Mouse (Mus musculus) midbrain, postnatal 0 days (tissue): ENCODE data around the gene Olfr1291-ps1. TPM values are rescaled to one million over a fixed set of nuclear protein-coding genes. Genes with fewer than 3 reads are reported as not detected.

Experiments used
- ATAC-seq: fragments of 200-750 bp; cut with Nextera tagmentation; 2 replicates; pipeline ENCODE4 v1.8.0; 2017; ENCODE audit warnings: moderate number of reproducible peaks, mild to moderate bottlenecking, moderate TSS enrichment, moderate library complexity; ENCODE audit not compliant: low FRiP score
- DNase-seq: peaks from one replicate; pipeline ENCODE4 v3.0.0-alpha.2; 2015; ENCODE audit warnings: low spot score
- H3K27ac ChIP-seq: fragments of 300-500 bp; sonication (generic); 2 replicates; pipeline ENCODE4 v1.5.1; 2014; ENCODE audit warnings: low read depth, mild to moderate bottlenecking, low read length, mixed read lengths
- H3K27me3 ChIP-seq: fragments of 300-500 bp; sonication (generic); 2 replicates; pipeline ENCODE4 v1.6.1; 2014; ENCODE audit warnings: low read length, control low read depth, mixed read lengths; ENCODE audit not compliant: insufficient read depth
- H3K36me3 ChIP-seq: fragments of 300-500 bp; sonication (generic); 2 replicates; pipeline ENCODE4 v1.6.1; 2014; ENCODE audit warnings: low read length, control low read depth, mixed read lengths; ENCODE audit not compliant: insufficient read depth
- H3K4me1 ChIP-seq: fragments of 300-500 bp; sonication (generic); 2 replicates; pipeline ENCODE4 v1.6.1; 2014; ENCODE audit warnings: mild to moderate bottlenecking, control low read depth, antibody characterized with exemption, low read length, mixed read lengths; ENCODE audit not compliant: insufficient read depth
- H3K4me2 ChIP-seq: fragments of 300-500 bp; sonication (generic); 2 replicates; pipeline ENCODE4 v1.6.1; 2014; ENCODE audit warnings: low read depth, mild to moderate bottlenecking, low read length, mixed read lengths; ENCODE audit not compliant: poor library complexity, severe bottlenecking
- H3K4me3 ChIP-seq: fragments of 300-500 bp; sonication (generic); 2 replicates; pipeline ENCODE4 v1.5.1; 2014; ENCODE audit warnings: low read depth, mild to moderate bottlenecking, low read length, moderate library complexity
- H3K9ac ChIP-seq: fragments of 300-500 bp; sonication (generic); replicated peaks from 2 replicates; pipeline ENCODE4 v1.6.1; 2014; ENCODE audit warnings: mild to moderate bottlenecking, low read length, moderate library complexity, mixed read lengths; ENCODE audit not compliant: poor library complexity, severe bottlenecking
- H3K9me3 ChIP-seq: fragments of 300-500 bp; sonication (generic); 2 replicates; pipeline ENCODE4 v1.6.1; 2016; ENCODE audit warnings: low read length, control low read depth
- CTCF ChIP-seq: IDR thresholded peaks from 2 replicates; pipeline ENCODE4 v1.5.1; 2016; ENCODE audit warnings: antibody characterized with exemption, mild to moderate bottlenecking
- WGBS: fragments of 180-500 bp; shearing (Covaris S2); extraction: QIAGEN DNeasy Blood & Tissue Kit; methylation state at CpG from one replicate; pipeline ENCODE4 v1.1.7; 2014; 5-methylcytosine and 5-hydroxymethylcytosine counted together
- polyA plus RNA-seq: library from polyadenylated mRNA; unstranded; fragments of >200 nt; fragmentation: Nextera tagmentation; extraction: Ambion mirVana; gene quantifications from 2 replicates; pipeline ENCODE4 v1.2.1, GENCODE M21; 2015
- total RNA-seq: library from RNA; depleted of rRNA; stranded (reverse); fragments of >200 nt; gene quantifications from 2 replicates; pipeline ENCODE4 v1.2.3, GENCODE M21; 2014; rRNA removed

Olfr1291-ps1 gene
- total and polyA plus RNA-seq, 2 experiments from 2014 or later: not detected

DNA sequence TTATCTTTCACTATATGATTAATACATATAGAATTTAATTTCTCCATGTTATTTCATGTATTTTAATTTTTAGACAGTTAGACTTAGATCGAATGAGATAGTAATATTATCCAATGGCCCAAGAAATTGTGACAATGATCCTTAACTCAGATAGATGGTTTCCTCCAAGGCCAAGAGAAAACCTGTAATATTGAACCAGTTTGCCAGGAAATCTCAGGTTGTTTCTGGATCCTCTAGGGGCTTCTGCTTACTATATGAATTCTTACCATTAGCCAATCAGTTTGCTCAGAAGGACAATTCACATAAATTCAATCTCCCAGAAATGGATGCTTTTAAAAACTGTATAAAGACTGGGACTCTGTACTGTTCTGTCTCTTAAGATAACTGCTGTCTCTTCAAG is 27.9 kb downstream of the Olfr1291-ps1 start, which contains the start of gene Olfr1293-ps:
TSS of gene Olfr1293-ps (plus strand) at position 301 of the 400 bp plus-strand sequence.
- no peak for TF ChIP-seq CTCF
- Histone ChIP-seq H3K9me3 (no peaks in the 10 kb centered on the region), H3K4me3 (no peak within 1 kb of the TSS), H3K27ac (no peak within 1 kb of the TSS), H3K9ac (no peak within 1 kb of the TSS), H3K36me3 (no peaks in the 10 kb centered on the region), H3K4me2 (no peak within 1 kb of the TSS), H3K27me3 (no peaks in the 10 kb centered on the region), H3K4me1 (no peaks in the 10 kb centered on the region)
- WGBS: 95% methylated on average over 1 of the region's 1 CpGs
- DNase-seq: no peak
- no peak for ATAC-seq

DNA sequence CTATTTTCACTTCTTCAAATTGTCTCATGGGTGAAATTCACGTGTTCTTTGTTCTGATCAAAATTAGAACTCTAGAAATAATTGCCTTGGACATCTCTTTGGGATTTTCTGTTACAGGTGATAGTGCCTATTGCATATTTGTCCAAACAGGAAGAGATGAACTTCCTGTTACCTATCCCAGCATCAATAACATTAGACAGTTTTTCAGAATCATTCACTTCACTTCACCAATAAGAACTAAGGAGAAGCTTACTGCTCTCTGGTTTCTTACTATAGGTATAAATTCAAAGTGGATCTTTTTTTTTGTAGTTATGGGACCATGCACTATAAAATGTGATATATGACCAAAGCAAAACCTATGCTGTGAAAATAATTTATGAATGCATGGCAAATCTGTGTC is 43.2 kb downstream of the Olfr1291-ps1 start, which contains the start of gene Olfr1294:
TSS of gene Olfr1294 (minus strand) at position 101 of the 400 bp plus-strand sequence.
- Histone ChIP-seq H3K27ac (no peak within 1 kb of the TSS), H3K9me3 (no peaks in the 10 kb centered on the region), H3K36me3 (no peaks in the 10 kb centered on the region), H3K4me3 (no peak within 1 kb of the TSS), H3K4me2 (no peak within 1 kb of the TSS), H3K27me3 (no peaks in the 10 kb centered on the region), H3K9ac (no peak within 1 kb of the TSS), H3K4me1 (no peaks in the 10 kb centered on the region)
- 45% methylated on average over 1 of the region's 1 CpGs for WGBS
- DNase-seq (no peak), ATAC-seq (no peak)
- TF ChIP-seq CTCF: no peak

Other genes with a start within 250 kb of the Olfr1291-ps1 start
- not detected in 2 replicates for gene Olfr1276, start 242.7 kb upstream of the Olfr1291-ps1 start, total RNA-seq
- not detected in 2 replicates for gene Olfr1276, start 242.7 kb upstream of the Olfr1291-ps1 start, polyA plus RNA-seq
- not detected in 2 replicates for gene Olfr1277, start 223.1 kb upstream of the Olfr1291-ps1 start, total RNA-seq
- not detected in 2 replicates for gene Olfr1277, start 223.1 kb upstream of the Olfr1291-ps1 start, polyA plus RNA-seq
- gene Olfr1278, start 207.0 kb upstream of the Olfr1291-ps1 start, total RNA-seq: not detected in 2 replicates
- gene Olfr1278, start 207.0 kb upstream of the Olfr1291-ps1 start, polyA plus RNA-seq: not detected in 2 replicates
- not detected in 2 replicates for gene Olfr1279, start 196.5 kb upstream of the Olfr1291-ps1 start, total RNA-seq
- gene Olfr1279, start 196.5 kb upstream of the Olfr1291-ps1 start, polyA plus RNA-seq: not detected in 2 replicates
- gene Olfr1280, start 183.2 kb upstream of the Olfr1291-ps1 start, total RNA-seq: not detected in 2 replicates
- gene Olfr1280, start 183.2 kb upstream of the Olfr1291-ps1 start, polyA plus RNA-seq: not detected in 2 replicates
- not detected in 2 replicates for gene Olfr1281, start 170.7 kb upstream of the Olfr1291-ps1 start, total RNA-seq
- gene Olfr1281, start 170.7 kb upstream of the Olfr1291-ps1 start, polyA plus RNA-seq: not detected in 2 replicates
- gene Olfr1282, start 161.1 kb upstream of the Olfr1291-ps1 start, total RNA-seq: not detected in 2 replicates
- gene Olfr1282, start 161.1 kb upstream of the Olfr1291-ps1 start, polyA plus RNA-seq: not detected in 2 replicates
- not detected in 2 replicates for gene Olfr1283, start 130.4 kb upstream of the Olfr1291-ps1 start, total RNA-seq
- gene Olfr1283, start 130.4 kb upstream of the Olfr1291-ps1 start, polyA plus RNA-seq: not detected in 2 replicates
- gene Olfr1284, start 121.7 kb upstream of the Olfr1291-ps1 start, total RNA-seq: not detected in 2 replicates
- gene Olfr1284, start 121.7 kb upstream of the Olfr1291-ps1 start, polyA plus RNA-seq: not detected in 2 replicates
- not detected in 2 replicates for gene Olfr1286, start 74.1 kb upstream of the Olfr1291-ps1 start, total RNA-seq
- not detected in 2 replicates for gene Olfr1286, start 74.1 kb upstream of the Olfr1291-ps1 start, polyA plus RNA-seq
- not detected in 2 replicates for gene Olfr1287, start 48.0 kb upstream of the Olfr1291-ps1 start, total RNA-seq
- not detected in 2 replicates for gene Olfr1287, start 48.0 kb upstream of the Olfr1291-ps1 start, polyA plus RNA-seq
- gene Olfr1288, start 23.1 kb upstream of the Olfr1291-ps1 start, total RNA-seq: not detected in 2 replicates
- not detected in 2 replicates for gene Olfr1288, start 23.1 kb upstream of the Olfr1291-ps1 start, polyA plus RNA-seq
- gene Olfr1289, start 16.4 kb upstream of the Olfr1291-ps1 start, total RNA-seq: not detected in 2 replicates
- not detected in 2 replicates for gene Olfr1289, start 16.4 kb upstream of the Olfr1291-ps1 start, polyA plus RNA-seq
- gene Olfr1290, start 3.4 kb upstream of the Olfr1291-ps1 start, total RNA-seq: not detected in 2 replicates
- not detected in 2 replicates for gene Olfr1290, start 3.4 kb upstream of the Olfr1291-ps1 start, polyA plus RNA-seq
- gene Olfr1293-ps, start 28.0 kb downstream of the Olfr1291-ps1 start, total RNA-seq: not detected in 2 replicates
- not detected in 2 replicates for gene Olfr1293-ps, start 28.0 kb downstream of the Olfr1291-ps1 start, polyA plus RNA-seq
- gene Olfr1294, start 43.1 kb downstream of the Olfr1291-ps1 start, total RNA-seq: not detected in 2 replicates
- not detected in 2 replicates for gene Olfr1294, start 43.1 kb downstream of the Olfr1291-ps1 start, polyA plus RNA-seq
- gene Olfr1295, start 72.5 kb downstream of the Olfr1291-ps1 start, total RNA-seq: not detected in 2 replicates
- gene Olfr1295, start 72.5 kb downstream of the Olfr1291-ps1 start, polyA plus RNA-seq: not detected in 2 replicates
- not detected in 2 replicates for gene Olfr1297, start 129.3 kb downstream of the Olfr1291-ps1 start, total RNA-seq
- gene Olfr1297, start 129.3 kb downstream of the Olfr1291-ps1 start, polyA plus RNA-seq: not detected in 2 replicates
- gene Olfr1298, start 152.0 kb downstream of the Olfr1291-ps1 start, total RNA-seq: not detected in 2 replicates
- gene Olfr1298, start 152.0 kb downstream of the Olfr1291-ps1 start, polyA plus RNA-seq: not detected in 2 replicates
- gene Olfr1299, start 164.2 kb downstream of the Olfr1291-ps1 start, total RNA-seq: not detected in 2 replicates
- gene Olfr1299, start 164.2 kb downstream of the Olfr1291-ps1 start, polyA plus RNA-seq: not detected in 2 replicates